Mouse (Mus musculus) midbrain, embryonic 12.5 days (tissue): ENCODE measurements around the gene Akap6. TPM values are rescaled to one million over a fixed set of nuclear protein-coding genes. Genes with fewer than 3 reads are reported as not detected.
"Not testable (repeated sequence)": the region's sequence is repeated elsewhere in the genome, so short reads cannot be mapped to it uniquely, and the experiment has no call there.

Experiments
- ATAC-seq: fragments of 200-750 bp; cut with Nextera tagmentation; 2 replicates; pipeline ENCODE4 v1.8.0; 2017; ENCODE audit warnings: low read depth, moderate TSS enrichment, moderate library complexity; ENCODE audit not compliant: low FRiP score
- H3K27ac ChIP-seq: fragments of 300-500 bp; sonication (generic); replicated peaks from 2 replicates; pipeline ENCODE4 v1.5.1; 2016; ENCODE audit warnings: mild to moderate bottlenecking
- H3K27me3 ChIP-seq: fragments of 300-500 bp; sonication (generic); 2 replicates; pipeline ENCODE4 v1.6.1; 2016; ENCODE audit warnings: mild to moderate bottlenecking
- H3K36me3 ChIP-seq: fragments of 300-500 bp; sonication (generic); 2 replicates; pipeline ENCODE4 v1.6.1; 2016
- H3K4me1 ChIP-seq: fragments of 300-500 bp; sonication (generic); 2 replicates; pipeline ENCODE4 v1.6.1; 2016
- H3K4me2 ChIP-seq: fragments of 300-500 bp; sonication (generic); replicated peaks from 2 replicates; pipeline ENCODE4 v1.6.1; 2016; ENCODE audit warnings: mild to moderate bottlenecking, moderate library complexity
- H3K4me3 ChIP-seq: fragments of 300-500 bp; sonication (generic); 2 replicates; pipeline ENCODE4 v1.5.1; 2016; ENCODE audit warnings: mild to moderate bottlenecking
- H3K9ac ChIP-seq: fragments of 300-500 bp; sonication (generic); replicated peaks from 2 replicates; pipeline ENCODE4 v1.6.1; 2016; ENCODE audit warnings: mild to moderate bottlenecking, moderate library complexity
- H3K9me3 ChIP-seq: fragments of 300-500 bp; sonication (generic); 2 replicates; pipeline ENCODE4 v1.6.1; 2016; ENCODE audit warnings: mild to moderate bottlenecking
- WGBS: fragments of 180-500 bp; shearing (Covaris S2); methylation state at CpG from one replicate; pipeline ENCODE4 v1.1.7; 2016; 5-methylcytosine and 5-hydroxymethylcytosine counted together
- polyA plus RNA-seq: library from polyadenylated mRNA; unstranded; fragments of >200 nt; fragmentation: Nextera tagmentation; extraction: Ambion mirVana; gene quantifications from 2 replicates; pipeline ENCODE4 v1.2.1, GENCODE M21; 2016

Akap6 gene
- polyA plus RNA-seq, 1 experiment from 2014 or later: 27.2 TPM

DNA sequence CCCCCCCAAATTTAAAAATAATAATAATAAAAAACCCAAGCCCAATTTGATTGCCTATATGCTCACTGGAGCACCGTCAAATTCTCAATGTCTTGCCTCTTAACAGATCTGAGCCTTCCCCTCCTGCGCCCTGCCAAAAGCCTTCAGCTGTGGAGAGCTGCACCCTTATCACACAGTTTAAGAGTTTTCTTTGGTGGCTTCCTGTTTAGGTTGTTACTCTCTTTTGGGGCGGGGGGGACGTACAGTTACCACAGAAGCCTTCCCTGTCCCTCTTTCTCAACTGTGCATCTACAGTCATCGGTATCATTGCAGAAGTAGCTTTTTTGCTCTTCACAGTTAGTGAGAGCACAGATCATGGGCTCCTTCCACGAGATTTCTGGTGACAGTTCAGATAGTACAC, 19.2 kb downstream of the Akap6 start:
- no peak for ATAC-seq
- Histone ChIP-seq H3K27me3 (no peaks in the 10 kb centered on the region), H3K4me1 (no peaks in the 10 kb centered on the region), H3K4me2 (no peak overlapping the region), H3K4me3 (no peak overlapping the region), H3K9ac (no peak overlapping the region), H3K27ac (no peak overlapping the region), H3K9me3 (no peaks in the 10 kb centered on the region), H3K36me3 (0 out of 2 replicates have a peak, but pooled peaks cover 6% of the 10 kb centered on the region)
- WGBS: 94% methylated on average over 6 of the region's 6 CpGs

DNA sequence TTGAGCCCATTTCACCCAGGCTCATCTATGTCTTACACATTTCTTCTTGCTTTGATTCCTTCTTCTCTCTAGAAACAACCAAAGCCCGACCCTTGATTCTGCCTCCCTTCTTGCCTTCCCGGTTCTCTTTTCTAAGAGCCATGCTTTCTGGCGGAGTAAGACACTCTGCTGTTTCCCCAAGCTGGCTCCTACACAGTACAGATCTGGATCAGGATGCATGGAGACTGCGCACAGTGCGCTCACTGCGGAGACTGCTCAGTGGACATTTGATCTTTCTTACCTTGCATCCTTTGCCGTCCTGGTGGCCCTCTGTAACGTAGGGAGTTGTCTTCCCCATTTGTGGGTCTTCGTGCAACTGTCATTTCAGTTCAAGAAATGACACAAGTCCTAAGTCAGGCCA, 20.0 kb downstream of the Akap6 start:
- 92% methylated on average over 9 of the region's 9 CpGs for WGBS
- Histone ChIP-seq H3K4me1 (no peaks in the 10 kb centered on the region), H3K27ac (no peak overlapping the region), H3K9ac (no peak overlapping the region), H3K9me3 (no peaks in the 10 kb centered on the region), H3K27me3 (no peaks in the 10 kb centered on the region), H3K36me3 (0 out of 2 replicates have a peak, but pooled peaks cover 6% of the 10 kb centered on the region), H3K4me3 (no peak overlapping the region), H3K4me2 (no peak overlapping the region)
- ATAC-seq: no peak

- WGBS: 87% methylated on average over 5 of the region's 5 CpGs
- ATAC-seq: no peak
- H3K9ac ChIP-seq: no peak overlapping the region
- no peaks in the 10 kb centered on the region for H3K4me1 ChIP-seq
- H3K9me3 ChIP-seq: no peaks in the 10 kb centered on the region
- no peak overlapping the region for H3K4me2 ChIP-seq
- no peak overlapping the region for H3K4me3 ChIP-seq
- H3K36me3 ChIP-seq: 0 out of 2 replicates have a peak, but pooled peaks cover 6% of the 10 kb centered on the region
- no peaks in the 10 kb centered on the region for H3K27me3 ChIP-seq
- H3K27ac ChIP-seq: no peak overlapping the region
These were observed 20.5 kb downstream of the Akap6 start for GRCm38 (mm10) chr12:52719681-52720080.

DNA sequence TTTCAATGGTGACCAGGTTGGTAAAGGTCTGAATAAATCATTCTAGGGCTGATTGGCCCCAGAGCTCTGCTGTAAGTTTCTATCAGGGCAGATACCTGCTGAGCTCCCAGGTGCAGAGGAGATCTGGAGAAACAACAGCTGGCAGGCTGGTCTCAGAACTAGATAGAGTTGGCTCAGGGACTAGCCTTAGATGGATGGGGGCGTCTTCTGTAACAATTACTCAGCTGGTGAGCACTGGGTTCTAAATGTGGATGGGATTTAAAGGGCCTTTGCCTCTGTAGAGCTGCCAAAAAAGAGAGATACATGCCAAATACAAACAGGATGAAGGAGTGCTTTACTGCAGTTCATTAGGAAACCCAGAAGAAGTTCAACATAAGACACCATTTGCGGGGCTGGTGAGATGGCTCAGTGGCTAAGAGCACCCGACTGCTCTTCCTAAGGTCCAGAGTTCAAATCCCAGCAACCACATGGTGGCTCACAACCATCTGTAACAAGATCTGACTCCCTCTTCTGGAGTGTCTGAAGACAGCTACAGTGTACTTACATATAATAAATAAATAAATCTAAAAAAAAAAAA, 24.9 kb downstream of the Akap6 start:
- H3K4me2 ChIP-seq, ATAC-seq, H3K27ac ChIP-seq, H3K9ac ChIP-seq, H3K27me3 ChIP-seq, H3K36me3 ChIP-seq, H3K4me3 ChIP-seq, H3K4me1 ChIP-seq, H3K9me3 ChIP-seq: not testable (repeated sequence)
- 70% methylated on average over 3 of the region's 3 CpGs for WGBS

GRCm38 (mm10) chr12:52726434-52727231, 27.4 kb downstream of the Akap6 start:
- no peak overlapping the region for H3K27ac ChIP-seq
- peaks cover 6% of the 10 kb centered on the region; the same call in 1 of the 2 replicates for H3K4me1 ChIP-seq
- no peak overlapping the region for H3K4me2 ChIP-seq
- no peaks in the 10 kb centered on the region for H3K36me3 ChIP-seq
- no peaks in the 10 kb centered on the region for H3K9me3 ChIP-seq
- H3K27me3 ChIP-seq: no peaks in the 10 kb centered on the region
- H3K4me3 ChIP-seq: no peak overlapping the region
- ATAC-seq: no peak
- 47% methylated on average over 10 of the region's 10 CpGs for WGBS
- H3K9ac ChIP-seq: no peak overlapping the region

- Histone ChIP-seq H3K4me1 (peaks cover 6% of the 10 kb centered on the region; the same call in 1 of the 2 replicates), H3K9me3 (no peaks in the 10 kb centered on the region), H3K36me3 (no peaks in the 10 kb centered on the region), H3K27ac (no peak overlapping the region), H3K4me3 (no peak overlapping the region), H3K4me2 (no peak overlapping the region), H3K27me3 (no peaks in the 10 kb centered on the region), H3K9ac (no peak overlapping the region)
- 92% methylated on average over 6 of the region's 6 CpGs for WGBS
- no peak for ATAC-seq
These were observed 30.2 kb downstream of the Akap6 start for GRCm38 (mm10) chr12:52729396-52729795.

DNA sequence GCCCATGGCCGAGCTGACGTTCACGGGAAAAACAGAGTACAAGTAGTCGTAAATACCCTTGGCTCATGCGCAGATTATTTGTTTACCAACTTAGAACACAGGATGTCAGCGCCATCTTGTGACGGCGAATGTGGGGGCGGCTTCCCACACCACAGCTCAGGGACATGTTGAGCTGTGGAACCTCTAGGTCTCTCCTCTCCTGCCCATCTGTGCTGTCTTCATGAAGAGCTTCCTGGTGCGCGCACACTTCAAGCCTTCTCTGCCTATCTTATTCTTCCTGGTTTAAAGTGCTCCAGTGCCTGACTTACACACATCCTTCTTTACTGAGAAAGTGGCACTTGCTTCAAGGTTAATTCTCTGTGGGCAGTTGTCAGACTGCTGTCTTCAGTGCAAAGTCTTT, 36.0 kb downstream of the Akap6 start:
- H3K27ac ChIP-seq, H3K27me3 ChIP-seq, H3K9me3 ChIP-seq, H3K36me3 ChIP-seq, H3K4me3 ChIP-seq, H3K4me1 ChIP-seq, ATAC-seq, H3K9ac ChIP-seq, H3K4me2 ChIP-seq: not testable (repeated sequence)
- WGBS: 97% methylated on average over 7 of the region's 11 CpGs

- WGBS: 90% methylated on average over 1 of the region's 1 CpGs
- Histone ChIP-seq H3K9ac (no peak overlapping the region), H3K4me2 (no peak overlapping the region), H3K27ac (no peak overlapping the region), H3K4me3 (no peak overlapping the region), H3K9me3 (0 out of 2 replicates have a peak, but pooled peaks cover 2% of the 10 kb centered on the region), H3K36me3 (no peaks in the 10 kb centered on the region), H3K4me1 (no peaks in the 10 kb centered on the region), H3K27me3 (no peaks in the 10 kb centered on the region)
- ATAC-seq: no peak
These were observed 38.0 kb downstream of the Akap6 start for GRCm38 (mm10) chr12:52737151-52737550.

DNA sequence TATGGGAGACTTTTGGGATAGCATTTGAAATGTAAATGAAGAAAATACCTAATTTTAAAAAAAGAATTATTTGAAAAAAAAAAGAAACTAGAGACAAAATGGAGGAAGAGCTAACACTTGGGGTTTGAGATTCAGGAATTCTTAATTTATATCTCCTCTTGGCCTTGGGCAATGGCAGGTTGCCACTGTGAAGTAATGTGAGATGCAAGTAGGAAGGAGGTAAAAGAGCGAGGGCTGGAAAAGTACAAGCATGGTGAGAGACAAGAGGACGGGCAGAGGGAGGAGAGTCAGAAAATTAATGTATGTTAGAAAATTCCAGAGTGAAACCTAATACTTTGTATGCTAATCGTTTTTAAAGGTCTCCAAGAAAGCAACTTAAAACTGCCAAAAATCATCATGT, 40.1 kb downstream of the Akap6 start:
- 92% methylated on average over 3 of the region's 3 CpGs for WGBS

DNA sequence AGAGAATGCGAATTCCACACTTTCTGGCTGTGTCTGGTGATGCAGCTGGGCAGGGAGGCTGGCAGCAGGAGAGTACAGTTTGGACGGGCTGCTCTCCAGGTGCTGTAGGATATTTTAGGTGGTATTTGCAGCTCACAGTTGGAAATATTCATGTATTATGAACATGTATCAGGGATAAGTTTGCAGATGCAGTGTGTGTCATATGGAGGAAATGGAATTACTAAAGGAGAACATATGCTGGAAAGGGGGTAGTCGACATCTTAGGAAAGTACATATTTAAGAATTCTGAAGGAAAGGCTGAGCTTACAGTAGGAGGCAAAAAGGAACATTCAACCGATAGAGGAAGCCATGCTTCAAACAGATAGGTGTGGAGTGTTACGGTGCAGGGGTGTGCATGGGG, 42.6 kb downstream of the Akap6 start:
- H3K9me3 ChIP-seq: no peaks in the 10 kb centered on the region
- H3K27ac ChIP-seq: no peak overlapping the region
- H3K27me3 ChIP-seq: no peaks in the 10 kb centered on the region
- no peak for ATAC-seq
- no peaks in the 10 kb centered on the region for H3K36me3 ChIP-seq
- H3K9ac ChIP-seq: no peak overlapping the region
- no peak overlapping the region for H3K4me3 ChIP-seq
- WGBS: 92% methylated on average over 5 of the region's 5 CpGs
- H3K4me2 ChIP-seq: no peak overlapping the region
- 0 out of 2 replicates have a peak, but pooled peaks cover 6% of the 10 kb centered on the region for H3K4me1 ChIP-seq

More for the DNA sequence above, 40.1 kb downstream of the Akap6 start:
- H3K4me2 ChIP-seq: no peak overlapping the region
- no peak overlapping the region for H3K9ac ChIP-seq
- 0 out of 2 replicates have a peak, but pooled peaks cover 5% of the 10 kb centered on the region for H3K4me1 ChIP-seq
- 0 out of 2 replicates have a peak, but pooled peaks cover 2% of the 10 kb centered on the region for H3K9me3 ChIP-seq
- no peaks in the 10 kb centered on the region for H3K27me3 ChIP-seq
- H3K36me3 ChIP-seq: no peaks in the 10 kb centered on the region
- no peak for ATAC-seq
- H3K4me3 ChIP-seq: no peak overlapping the region
- H3K27ac ChIP-seq: no peak overlapping the region

DNA sequence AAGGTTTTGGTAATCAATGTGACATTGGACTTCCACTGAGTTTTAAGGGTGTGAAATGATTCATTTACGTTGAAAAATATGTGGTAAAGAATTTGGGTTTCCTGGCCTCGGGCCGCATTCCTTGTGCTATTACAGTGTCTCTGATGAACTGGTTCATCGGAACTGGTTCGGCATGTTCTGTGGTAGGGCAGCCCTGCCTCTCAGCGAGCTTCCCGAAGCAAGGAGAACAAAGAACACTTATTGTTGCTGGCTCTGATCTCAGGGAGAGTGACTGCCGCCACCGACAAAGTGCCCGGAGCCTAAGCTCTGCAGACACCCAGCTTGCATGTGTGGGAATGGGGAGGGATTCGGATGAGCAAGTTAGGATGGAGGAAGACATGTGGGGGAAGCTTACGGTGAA, 50.8 kb downstream of the Akap6 start:
- no peaks in the 10 kb centered on the region for H3K4me1 ChIP-seq
- no peaks in the 10 kb centered on the region for H3K36me3 ChIP-seq
- 49% methylated on average over 12 of the region's 12 CpGs for WGBS
- H3K9me3 ChIP-seq: no peaks in the 10 kb centered on the region
- H3K27ac ChIP-seq: no peak overlapping the region
- H3K9ac ChIP-seq: no peak overlapping the region
- no peak overlapping the region for H3K4me2 ChIP-seq
- no peaks in the 10 kb centered on the region for H3K27me3 ChIP-seq
- no peak overlapping the region for H3K4me3 ChIP-seq
- ATAC-seq: no peak

DNA sequence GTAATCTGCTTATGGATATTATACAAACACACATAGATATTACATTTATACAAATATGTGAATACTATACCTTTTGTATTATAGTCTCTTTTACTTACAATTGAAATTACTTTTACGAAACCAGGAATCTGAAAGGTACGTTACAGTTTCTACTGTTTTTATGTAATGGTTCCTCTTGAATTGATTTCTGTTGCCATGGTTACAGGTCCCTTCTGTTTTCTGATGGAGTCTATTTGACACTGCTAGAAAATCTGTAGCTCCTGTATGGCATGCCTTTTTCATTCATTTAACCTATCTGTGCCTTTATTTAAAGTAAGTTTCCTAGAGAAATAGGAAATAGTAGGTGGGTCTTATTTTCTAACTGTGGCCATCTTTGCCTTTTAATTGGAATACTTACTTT, 56.5 kb downstream of the Akap6 start:
- H3K9ac ChIP-seq: no peak overlapping the region
- H3K27me3 ChIP-seq: no peaks in the 10 kb centered on the region
- H3K9me3 ChIP-seq: 0 out of 2 replicates have a peak, but pooled peaks cover 3% of the 10 kb centered on the region
- no peak for ATAC-seq
- H3K4me2 ChIP-seq: no peak overlapping the region
- 74% methylated on average over 2 of the region's 2 CpGs for WGBS
- no peak overlapping the region for H3K27ac ChIP-seq
- peaks cover 3% of the 10 kb centered on the region for H3K4me1 ChIP-seq
- no peaks in the 10 kb centered on the region for H3K36me3 ChIP-seq
- no peak overlapping the region for H3K4me3 ChIP-seq
